Mouse (Mus musculus) embryonic fibroblast, embryonic 13.5 days (primary cell): Measurements from ENCODE around the gene Extl1. TPM values are rescaled to one million over a fixed set of nuclear protein-coding genes. Genes with fewer than 3 reads are reported as not detected.

ENCODE experiments used
- H3K27ac ChIP-seq: 2 replicates; pipeline ENCODE4 v1.5.1; 2012; ENCODE audit warnings: low read length, control low read depth, inconsistent platforms; ENCODE audit not compliant: insufficient read depth
- H3K4me1 ChIP-seq: 2 replicates; pipeline ENCODE4 v1.6.1; 2011; ENCODE audit warnings: low read length; ENCODE audit not compliant: control insufficient read depth, insufficient read depth
- H3K4me3 ChIP-seq: 2 replicates; pipeline ENCODE4 v1.5.1; 2011; ENCODE audit warnings: mild to moderate bottlenecking, control low read depth, low read length; ENCODE audit not compliant: insufficient read depth
- CTCF ChIP-seq: IDR thresholded peaks from 2 replicates; pipeline ENCODE4 v1.5.1; 2011; ENCODE audit warnings: mild to moderate bottlenecking, control low read depth, low read length, moderate library complexity, borderline replicate concordance; ENCODE audit not compliant: insufficient read depth
- POLR2A ChIP-seq: IDR thresholded peaks from 2 replicates; pipeline ENCODE4 v1.6.1; 2011; ENCODE audit warnings: low read depth, mild to moderate bottlenecking, control low read depth, low read length, moderate library complexity
- polyA plus RNA-seq: library from polyadenylated mRNA; stranded (reverse); fragments of >200 nt; gene quantifications from 2 replicates; pipeline ENCODE4 v1.2.4, GENCODE M21; 2011; ENCODE audit warnings: low read depth; ENCODE audit not compliant: missing spikeins, insufficient read length

The Extl1 gene
- polyA plus RNA-seq, 1 experiment = 0.58 TPM

DNA sequence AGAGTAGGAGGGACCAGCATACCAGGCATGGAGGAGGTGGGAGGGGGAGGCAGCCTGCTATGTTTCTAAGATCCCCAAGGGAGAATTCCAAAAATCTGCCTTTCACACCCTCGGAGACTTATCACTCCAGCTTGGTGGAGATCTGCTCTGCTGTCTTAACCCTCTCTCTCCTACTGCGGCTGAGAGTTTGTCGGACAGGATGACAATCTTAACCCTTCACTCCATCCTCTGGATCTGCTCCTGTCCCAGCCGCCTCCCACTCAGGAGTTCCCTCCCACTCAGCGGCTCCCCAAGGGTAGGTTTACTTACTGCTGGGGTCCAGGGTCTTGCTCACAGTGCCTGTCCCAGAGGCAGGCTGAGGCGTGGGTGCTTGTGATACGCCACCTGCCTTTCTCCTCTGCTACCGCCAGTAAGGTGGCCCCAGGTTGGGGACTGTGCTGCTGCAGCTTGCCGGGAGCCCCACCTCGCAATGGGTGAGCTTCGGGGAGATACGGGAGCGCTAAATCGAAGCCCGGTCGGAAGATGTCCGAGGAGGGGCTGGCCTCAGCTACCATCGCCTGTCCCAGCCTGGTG is 12.9 kb downstream of the Extl1 start:
- no peak for TF ChIP-seq POLR2A
- TF ChIP-seq CTCF = no peak
- Histone ChIP-seq H3K27ac (no peak overlapping the region), H3K4me3 (no peak overlapping the region), H3K4me1 (no peaks in the 10 kb centered on the region)

GRCm38 (mm10) chr4:134365280-134365679 is 18.4 kb downstream of the Extl1 start:
- no peak overlapping the region for H3K4me3 ChIP-seq

GRCm38 (mm10) chr4:134362586-134362985 is 21.1 kb downstream of the Extl1 start:
- no peaks in the 10 kb centered on the region for H3K4me1 ChIP-seq
- TF ChIP-seq CTCF (no peak), POLR2A (no peak)
- no peak overlapping the region for H3K4me3 ChIP-seq
- H3K27ac ChIP-seq = no peak overlapping the region

More at GRCm38 (mm10) chr4:134365280-134365679, 18.4 kb downstream of the Extl1 start:
- TF ChIP-seq POLR2A = no peak
- TF ChIP-seq CTCF = no peak
- Histone ChIP-seq H3K27ac (no peak overlapping the region), H3K4me1 (no peaks in the 10 kb centered on the region)

DNA sequence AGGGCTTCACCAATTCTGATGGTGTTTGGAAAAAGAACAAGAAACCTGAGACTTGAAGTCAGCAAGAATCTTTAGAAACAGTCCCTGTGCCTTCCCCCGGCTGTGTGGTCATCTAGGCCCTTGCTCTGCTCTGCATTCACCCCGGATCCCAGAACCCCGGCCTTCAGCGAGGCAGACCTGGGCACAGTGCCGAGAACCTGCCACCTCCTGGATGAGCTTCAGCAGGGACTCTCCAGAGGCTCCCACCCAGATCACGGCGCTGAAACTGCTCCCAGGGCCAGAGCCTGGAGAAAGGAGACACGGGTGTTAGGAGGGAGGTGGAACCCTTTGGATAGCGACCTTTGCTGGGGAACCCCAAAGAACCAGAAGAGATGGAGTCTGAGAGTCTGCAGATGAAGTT is 21.5 kb downstream of the Extl1 start:
- no peak for TF ChIP-seq POLR2A
- TF ChIP-seq CTCF = no peak
- H3K4me3 ChIP-seq = no peak overlapping the region
- H3K27ac ChIP-seq = no peak overlapping the region
- H3K4me1 ChIP-seq = no peaks in the 10 kb centered on the region

GRCm38 (mm10) chr4:134361215-134361614 is 22.4 kb downstream of the Extl1 start:
- no peak overlapping the region for H3K4me3 ChIP-seq
- no peaks in the 10 kb centered on the region for H3K4me1 ChIP-seq
- H3K27ac ChIP-seq = no peak overlapping the region
- TF ChIP-seq POLR2A = no peak
- TF ChIP-seq CTCF = no peak

GRCm38 (mm10) chr4:134359649-134360048 is 24.0 kb downstream of the Extl1 start:
- no peak overlapping the region for H3K27ac ChIP-seq
- no peaks in the 10 kb centered on the region for H3K4me1 ChIP-seq
- no peak overlapping the region for H3K4me3 ChIP-seq
- no peak for TF ChIP-seq CTCF

GRCm38 (mm10) chr4:134357461-134357771 is 26.2 kb downstream of the Extl1 start:
- Histone ChIP-seq H3K27ac (no peak overlapping the region), H3K4me3 (no peak overlapping the region), H3K4me1 (no peaks in the 10 kb centered on the region)
- TF ChIP-seq CTCF (no peak), POLR2A (no peak)

DNA sequence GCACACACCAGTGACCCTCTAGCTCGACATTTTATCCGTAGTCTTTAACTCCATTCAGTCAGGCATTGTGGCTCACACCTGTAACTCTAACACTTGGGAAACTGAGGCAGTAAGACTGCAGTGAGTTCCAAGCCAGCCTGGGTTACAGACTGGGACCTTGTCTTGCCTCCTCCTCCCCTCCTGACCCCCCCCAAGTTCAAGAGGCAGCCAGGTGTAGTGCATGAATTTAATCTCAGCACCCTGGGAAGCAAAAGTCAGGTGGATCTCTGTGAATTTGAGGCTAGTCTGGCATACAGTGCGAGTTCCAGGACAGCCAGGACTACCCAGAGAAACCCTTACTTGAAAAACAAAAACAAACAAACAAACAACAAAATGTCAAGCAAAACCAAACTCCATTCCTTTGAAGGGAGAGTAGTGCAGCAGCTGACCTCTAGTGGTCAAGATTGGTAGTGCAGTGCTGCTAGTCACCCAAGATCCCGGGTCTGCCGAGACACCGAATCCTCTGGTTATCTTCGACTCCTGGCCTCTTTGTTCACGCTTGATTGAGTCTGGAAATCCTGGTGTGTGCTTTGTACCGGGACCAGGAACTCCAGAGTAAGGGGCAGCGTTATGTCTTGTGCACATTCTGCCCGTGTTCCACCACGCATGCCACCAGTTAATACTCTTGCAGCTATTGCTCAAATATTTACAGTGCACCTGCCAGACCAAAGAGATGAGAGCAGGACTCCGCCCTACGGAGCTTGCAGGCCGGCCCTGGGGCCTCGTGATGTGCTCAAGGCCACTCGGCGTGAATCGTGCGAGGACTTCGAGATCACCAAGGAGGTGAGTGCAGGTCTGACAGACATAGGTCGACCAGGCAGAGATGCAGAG is 26.8 kb downstream of the Extl1 start:
- TF ChIP-seq CTCF = peak; percentile 68; the same call in 1 of the 2 replicates
- no peak for TF ChIP-seq POLR2A
- no peak overlapping the region for H3K4me3 ChIP-seq
- no peaks in the 10 kb centered on the region for H3K4me1 ChIP-seq
- H3K27ac ChIP-seq = no peak overlapping the region

DNA sequence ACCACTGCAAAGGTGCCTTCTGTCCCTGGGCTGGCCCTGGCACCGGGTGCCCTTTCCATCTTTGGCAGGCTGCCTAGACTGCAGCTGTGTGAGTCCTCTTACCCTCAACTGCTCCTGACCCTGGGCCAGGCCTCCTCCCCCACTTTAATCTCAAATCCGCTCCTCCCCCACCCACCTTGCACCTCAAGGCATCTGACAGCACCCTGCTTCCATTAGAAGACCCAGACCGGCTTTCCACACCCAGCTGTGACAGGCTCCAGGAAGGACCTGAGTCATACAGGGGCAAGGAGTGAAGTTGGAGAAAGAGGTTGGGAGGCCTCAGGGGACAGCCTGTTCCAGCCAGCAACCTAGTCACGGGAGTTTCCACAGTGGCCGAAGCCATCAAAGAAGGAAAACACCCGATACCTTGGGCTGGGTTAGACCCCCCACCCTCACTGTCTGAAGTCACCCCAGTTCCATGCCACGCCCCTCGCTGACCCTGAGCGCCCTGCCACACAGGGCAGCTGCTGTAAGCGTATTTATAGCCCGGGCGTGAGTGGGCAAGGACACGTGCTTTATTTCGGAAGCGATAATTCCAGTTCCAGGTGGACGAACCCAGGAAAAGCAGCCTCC is 27.7 kb downstream of the Extl1 start:
- Histone ChIP-seq H3K4me3 (no peak overlapping the region), H3K27ac (no peak overlapping the region), H3K4me1 (no peaks in the 10 kb centered on the region)
- TF ChIP-seq CTCF (no peak), POLR2A (no peak)

DNA sequence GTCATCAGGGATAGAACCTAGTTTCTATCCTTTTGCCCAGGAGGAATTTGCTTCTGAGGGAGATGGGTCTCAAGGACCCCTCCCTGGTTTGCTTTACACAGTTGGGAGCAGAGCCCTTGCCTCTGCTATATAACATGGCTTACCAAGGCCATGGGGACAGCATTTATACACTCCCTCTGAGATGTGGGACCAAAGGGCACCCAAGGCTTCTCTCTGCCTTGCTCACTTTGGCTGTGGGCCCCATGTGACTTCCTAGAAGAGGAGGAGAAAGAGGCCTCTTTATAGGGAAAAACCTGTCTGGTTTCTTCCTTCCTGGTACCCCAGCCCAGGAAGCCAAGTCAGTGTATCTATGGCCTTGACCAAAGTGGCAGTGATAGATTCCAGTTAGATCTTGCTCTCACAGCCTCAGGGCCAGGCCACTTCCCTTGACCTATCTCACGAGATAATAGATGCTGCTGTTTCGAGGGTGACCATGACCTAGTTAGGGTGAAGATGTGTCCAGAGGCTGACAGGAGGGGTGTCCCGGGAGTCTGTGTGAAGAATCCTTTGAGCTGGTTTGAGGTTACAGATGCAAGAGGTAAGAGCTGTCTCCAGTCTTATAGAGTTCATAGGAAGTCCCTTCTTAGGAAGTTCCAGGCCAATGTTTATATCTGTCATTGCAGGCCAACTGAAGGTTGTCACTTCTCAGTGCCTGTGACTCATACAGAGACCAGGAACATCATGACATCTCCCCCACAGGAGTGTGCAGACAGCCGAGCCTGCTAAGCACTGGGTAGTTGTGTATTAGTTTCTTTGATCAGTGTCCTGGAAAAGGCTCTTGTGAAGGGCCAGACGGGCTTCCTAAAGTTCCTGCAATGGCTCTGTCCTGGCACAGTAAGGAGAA is 29.9 kb downstream of the Extl1 start:
- no peaks in the 10 kb centered on the region for H3K4me1 ChIP-seq
- no peak overlapping the region for H3K4me3 ChIP-seq
- no peak for TF ChIP-seq CTCF
- TF ChIP-seq POLR2A = no peak
- H3K27ac ChIP-seq = no peak overlapping the region
